Mouse (Mus musculus) stomach, postnatal 0 days (tissue): ENCODE data around the gene Spint2. TPM values are rescaled to one million over a fixed set of nuclear protein-coding genes. Genes with fewer than 3 reads are reported as not detected.

Source experiments
- ATAC-seq: fragments of 200-750 bp; cut with Nextera tagmentation; 2 replicates; pipeline ENCODE4 v1.8.0; 2017; ENCODE audit not compliant: low FRiP score, low TSS enrichment
- DNase-seq: peaks from one replicate; pipeline ENCODE4 v3.0.0-alpha.2; 2016; ENCODE audit warnings: low spot score
- H3K27ac ChIP-seq: fragments of 300-500 bp; sonication (generic); replicated peaks from 2 replicates; pipeline ENCODE4 v1.5.1; 2014; ENCODE audit warnings: mild to moderate bottlenecking, control low read depth
- H3K27me3 ChIP-seq: fragments of 300-500 bp; sonication (generic); 2 replicates; pipeline ENCODE4 v1.6.1; 2014; ENCODE audit warnings: low read length; ENCODE audit not compliant: control insufficient read depth, insufficient read depth
- H3K36me3 ChIP-seq: fragments of 300-500 bp; sonication (generic); 2 replicates; pipeline ENCODE4 v1.6.1; 2014; ENCODE audit warnings: low read length, mixed read lengths; ENCODE audit not compliant: control insufficient read depth, insufficient read depth
- H3K4me1 ChIP-seq: fragments of 300-500 bp; sonication (generic); replicated peaks from 2 replicates; pipeline ENCODE4 v1.6.1; 2014; ENCODE audit warnings: antibody characterized with exemption; ENCODE audit not compliant: control insufficient read depth, insufficient read depth
- H3K4me2 ChIP-seq: fragments of 300-500 bp; sonication (generic); replicated peaks from 2 replicates; pipeline ENCODE4 v1.6.1; 2014; ENCODE audit warnings: low read depth, mild to moderate bottlenecking, control low read depth, moderate library complexity
- H3K4me3 ChIP-seq: fragments of 300-500 bp; sonication (generic); 2 replicates; pipeline ENCODE4 v1.5.1; 2014; ENCODE audit warnings: low read depth, low read length, control low read depth
- H3K9ac ChIP-seq: fragments of 300-500 bp; sonication (generic); 2 replicates; pipeline ENCODE4 v1.6.1; 2014; ENCODE audit warnings: mild to moderate bottlenecking, low read length, control low read depth, mixed read lengths
- H3K9me3 ChIP-seq: fragments of 300-500 bp; sonication (generic); 2 replicates; pipeline ENCODE4 v1.6.1; 2016; ENCODE audit warnings: low read length; ENCODE audit not compliant: control insufficient read depth
- CTCF ChIP-seq: IDR thresholded peaks from 2 replicates; pipeline ENCODE4 v1.5.1; 2016; ENCODE audit warnings: antibody characterized with exemption, low read depth, mild to moderate bottlenecking, moderate library complexity
- EP300 ChIP-seq: optimal IDR thresholded peaks from 2 replicates; pipeline ENCODE3; 2016; ENCODE audit warnings: antibody characterized with exemption
- WGBS: fragments of 180-500 bp; shearing (Covaris S2); extraction: QIAGEN DNeasy Blood & Tissue Kit; methylation state at CpG from one replicate; pipeline ENCODE4 v1.1.7; 2014; 5-methylcytosine and 5-hydroxymethylcytosine counted together
- polyA plus RNA-seq: library from polyadenylated mRNA; unstranded; fragments of >200 nt; fragmentation: Nextera tagmentation; extraction: Ambion mirVana; gene quantifications from 2 replicates; pipeline ENCODE4 v1.2.1, GENCODE M21; 2015

Spint2 gene
- polyA plus RNA-seq, 1 experiment from 2014 or later, result 638 TPM

- Histone ChIP-seq H3K27me3 (no peaks in the 10 kb centered on the region), H3K4me3 (no peak overlapping the region), H3K9me3 (no peaks in the 10 kb centered on the region), H3K4me2 (no peak overlapping the region), H3K27ac (no peak overlapping the region), H3K9ac (no peak overlapping the region), H3K36me3 (no peaks in the 10 kb centered on the region), H3K4me1 (no peaks in the 10 kb centered on the region)
- TF ChIP-seq CTCF, result peak; percentile 59
- no peak for TF ChIP-seq EP300
- no peak; the same call in 1 of the 2 replicates for ATAC-seq
- no peak for DNase-seq
- WGBS, result 74% methylated on average over 7 of the region's 7 CpGs
Measured at GRCm38 (mm10) chr7:29287481-29287880, 5.8 kb upstream of the Spint2 start.

DNA sequence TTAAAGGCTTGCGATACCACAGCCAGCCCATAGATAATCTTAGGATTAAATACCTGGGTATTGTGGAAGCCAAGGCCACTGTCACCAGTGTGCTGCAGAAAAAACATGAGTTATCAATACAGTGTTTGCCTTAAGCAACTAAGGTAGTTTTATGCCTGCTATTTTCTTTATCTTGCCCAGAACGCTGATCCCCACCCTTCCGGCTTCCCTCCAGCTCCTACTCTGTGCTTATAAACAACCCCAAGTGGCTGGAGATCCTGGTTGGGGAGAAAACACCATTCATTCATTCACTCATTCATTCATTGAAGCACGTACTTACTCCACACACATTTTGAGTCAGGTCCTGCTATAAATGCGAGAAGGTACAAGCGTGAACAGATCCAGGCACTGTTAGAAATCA lies 2.8 kb upstream of the Spint2 start:
- Histone ChIP-seq H3K4me1 (no peaks in the 10 kb centered on the region), H3K36me3 (no peaks in the 10 kb centered on the region), H3K9ac (no peak overlapping the region), H3K9me3 (no peaks in the 10 kb centered on the region), H3K4me2 (no peak overlapping the region), H3K4me3 (no peak overlapping the region), H3K27me3 (0 out of 2 replicates have a peak, but pooled peaks cover 2% of the 10 kb centered on the region), H3K27ac (no peak overlapping the region)
- DNase-seq (peak; percentile 22), ATAC-seq (no peak)
- 73% methylated on average over 6 of the region's 6 CpGs for WGBS
- TF ChIP-seq CTCF (no peak), EP300 (no peak)

DNA sequence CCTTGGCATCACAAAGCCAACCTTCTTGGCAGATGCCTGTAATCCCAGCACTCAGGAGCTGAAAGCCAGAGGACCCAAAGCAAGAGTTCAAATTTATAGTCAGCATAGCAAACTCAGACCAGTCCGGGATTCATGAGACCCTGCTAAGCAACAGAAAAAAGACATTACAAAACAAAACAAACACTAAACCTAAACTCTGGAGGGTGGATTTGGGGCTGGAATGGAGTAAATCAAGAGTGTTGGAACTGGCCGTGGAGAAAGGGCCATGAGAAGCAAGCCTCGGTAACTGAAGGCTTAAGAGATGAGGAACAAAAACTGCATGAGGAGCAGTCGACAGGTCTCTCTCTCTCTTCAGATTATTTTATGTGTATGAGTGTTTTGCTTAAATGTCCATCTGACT lies 2.2 kb upstream of the Spint2 start:
- Histone ChIP-seq H3K4me2 (no peak overlapping the region), H3K27me3 (0 out of 2 replicates have a peak, but pooled peaks cover 2% of the 10 kb centered on the region), H3K9me3 (no peaks in the 10 kb centered on the region), H3K9ac (no peak overlapping the region), H3K4me3 (no peak overlapping the region), H3K4me1 (no peaks in the 10 kb centered on the region), H3K27ac (no peak overlapping the region), H3K36me3 (no peaks in the 10 kb centered on the region)
- no peak for ATAC-seq
- DNase-seq, result no peak
- 82% methylated on average over 4 of the region's 4 CpGs for WGBS
- no peak for TF ChIP-seq CTCF

- no peak for DNase-seq
- H3K27ac ChIP-seq, result peak overlapping the region; percentile 97
- no peaks in the 10 kb centered on the region for H3K9me3 ChIP-seq
- ATAC-seq, result peak; percentile 62
- TF ChIP-seq CTCF (no peak), EP300 (no peak)
- peak overlapping the region; percentile 90 for H3K9ac ChIP-seq
- H3K27me3 ChIP-seq, result 0 out of 2 replicates have a peak, but pooled peaks cover 2% of the 10 kb centered on the region
- H3K4me3 ChIP-seq, result peak overlapping the region; percentile 65
- no peaks in the 10 kb centered on the region for H3K4me1 ChIP-seq
- peak overlapping the region; percentile 86 for H3K4me2 ChIP-seq
- H3K36me3 ChIP-seq, result no peaks in the 10 kb centered on the region
- 8% methylated on average over 21 of the region's 21 CpGs for WGBS
Measured at GRCm38 (mm10) chr7:29282074-29282554, 402 bp upstream of the Spint2 start.

DNA sequence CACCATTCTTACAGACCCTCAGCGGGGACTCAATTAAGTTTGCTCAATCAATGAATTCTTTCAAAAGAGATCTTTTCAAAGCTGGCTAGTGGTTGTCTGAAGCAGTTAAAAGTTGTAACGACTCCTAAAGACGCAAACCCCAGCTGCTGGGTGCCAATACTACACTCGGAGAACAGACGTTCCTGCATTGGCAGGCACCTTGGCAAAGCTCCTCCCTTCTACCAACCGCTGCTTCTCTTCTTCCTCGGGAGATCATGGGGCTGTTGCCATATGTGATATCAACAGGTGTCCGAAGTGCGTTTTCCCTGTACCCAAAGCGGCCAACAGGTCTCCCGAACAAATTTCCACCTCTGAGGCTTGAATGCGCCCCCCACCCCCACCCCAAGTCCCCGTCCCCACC lies 911 bp downstream of the Spint2 start:
- peak overlapping the region; percentile 90 for H3K9ac ChIP-seq
- DNase-seq, result no peak
- ATAC-seq, result peak; percentile 9; the same call in 1 of the 2 replicates
- peak overlapping the region; percentile 86 for H3K4me2 ChIP-seq
- no peaks in the 10 kb centered on the region for H3K9me3 ChIP-seq
- peak overlapping the region; percentile 65 for H3K4me3 ChIP-seq
- 15% methylated on average over 13 of the region's 13 CpGs for WGBS
- TF ChIP-seq EP300 (no peak), CTCF (no peak)
- H3K27ac ChIP-seq, result peak overlapping the region; percentile 97
- H3K27me3 ChIP-seq, result 0 out of 2 replicates have a peak, but pooled peaks cover 2% of the 10 kb centered on the region
- H3K36me3 ChIP-seq, result no peaks in the 10 kb centered on the region
- no peaks in the 10 kb centered on the region; the same call in 1 of the 2 replicates for H3K4me1 ChIP-seq

DNA sequence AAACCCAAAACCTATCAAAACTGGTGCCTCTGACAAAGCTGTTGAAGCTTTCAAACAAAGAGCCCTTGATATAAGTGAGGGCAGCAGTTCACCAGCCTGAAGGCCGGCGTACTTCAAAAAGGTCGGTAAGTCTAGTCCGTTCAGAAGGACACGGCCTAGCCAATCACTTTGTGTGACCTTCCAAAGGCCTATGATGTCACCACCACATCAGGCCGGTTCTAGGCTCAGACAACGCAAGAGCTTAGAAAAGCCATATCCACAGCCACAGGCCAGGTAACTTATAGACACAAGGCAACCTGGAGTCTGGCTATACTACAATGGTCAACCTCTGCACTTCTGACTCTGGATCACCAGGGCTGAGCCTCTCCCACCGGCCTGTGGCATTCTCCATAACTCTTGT lies 1.8 kb downstream of the Spint2 start:
- Histone ChIP-seq H3K36me3 (no peaks in the 10 kb centered on the region), H3K27ac (peak overlapping the region; percentile 97), H3K9ac (no peak overlapping the region), H3K4me2 (peak overlapping the region; percentile 86), H3K9me3 (no peaks in the 10 kb centered on the region), H3K27me3 (0 out of 2 replicates have a peak, but pooled peaks cover 2% of the 10 kb centered on the region), H3K4me1 (no peaks in the 10 kb centered on the region; the same call in 1 of the 2 replicates), H3K4me3 (peak overlapping the region; percentile 65)
- no peak for TF ChIP-seq CTCF
- no peak for TF ChIP-seq EP300
- peak; percentile 63 for DNase-seq
- 42% methylated on average over 8 of the region's 8 CpGs for WGBS
- ATAC-seq, result peak; percentile 10; the same call in 1 of the 2 replicates
